17 mouse cellular contexts compared by ENCODE assay signal in the genomic region with DNA sequence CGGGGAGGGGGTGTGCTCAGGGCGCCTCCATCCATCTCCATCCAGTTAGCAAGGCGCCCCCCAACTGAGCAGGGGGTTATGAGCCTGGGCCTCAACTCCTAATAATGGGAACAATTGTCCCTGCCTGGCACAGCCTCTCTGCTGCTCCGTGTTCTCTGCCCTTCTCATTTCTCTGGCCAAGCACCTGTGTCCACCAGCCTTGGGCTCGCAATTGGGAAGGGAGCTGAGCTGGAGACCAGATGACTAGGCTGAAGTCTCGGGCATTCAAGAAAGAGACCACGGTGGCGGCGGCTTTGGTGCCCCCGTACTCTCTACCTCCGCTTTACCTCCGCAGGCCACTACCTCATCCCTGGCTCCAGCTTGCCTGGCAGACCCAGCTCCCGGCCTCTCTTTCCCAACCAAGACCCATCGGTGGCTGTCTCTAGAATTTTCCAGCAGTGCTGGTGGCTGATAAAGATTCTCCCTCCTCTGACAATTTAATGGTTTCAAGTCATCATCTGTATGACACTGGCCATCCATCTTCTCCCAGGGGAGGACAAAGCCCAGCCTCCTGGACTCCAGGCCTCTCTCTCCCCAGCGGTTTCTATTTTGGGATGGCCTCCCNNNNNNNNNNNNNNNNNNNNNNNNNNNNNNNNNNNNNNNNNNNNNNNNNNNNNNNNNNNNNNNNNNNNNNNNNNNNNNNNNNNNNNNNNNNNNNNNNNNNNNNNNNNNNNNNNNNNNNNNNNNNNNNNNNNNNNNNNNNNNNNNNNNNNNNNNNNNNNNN. TPM values are rescaled to one million over a fixed set of nuclear protein-coding genes. Genes with fewer than 3 reads are reported as not detected.
DNase-seq lines count a peak whose midpoint lies in the region; ATAC-seq lines count a peak whose summit lies in the region.
"Had no signal": no experiment of that assay in that cellular context is flagged by ENCODE, and none has a peak within 500 bp of the region (broad histone marks: within the 10 kb centered on the region; RNA-seq: fewer than 3 reads in every experiment).

No protein-coding gene starts in this region.

- H3K27ac ChIP-seq in heart, embryonic 13.5 days (replicated peaks) = no peak overlapping the region
- peak overlapping the region; percentile 68 for H3K27ac ChIP-seq in hindbrain, embryonic 10.5 days
- no peak overlapping the region for H3K27ac ChIP-seq in limb, embryonic 12.5 days
- no peak overlapping the region for H3K27ac ChIP-seq in midbrain, embryonic 15.5 days
- H3K27ac ChIP-seq: embryonic facial prominence, embryonic 13.5 days; left cerebral cortex, adult 2 months; midbrain, embryonic 12.5 days had no signal

- H3K4me2 ChIP-seq in heart, embryonic 13.5 days = no peak overlapping the region
- H3K4me2 ChIP-seq in limb, embryonic 12.5 days = no peak overlapping the region
- H3K4me2 ChIP-seq in midbrain, embryonic 15.5 days = no peak overlapping the region
- H3K4me2 ChIP-seq: embryonic facial prominence, embryonic 13.5 days; midbrain, embryonic 12.5 days had no signal

- H3K9me3 ChIP-seq in heart, embryonic 13.5 days = peaks cover 10% of the 10 kb centered on the region
- H3K9me3 ChIP-seq in hindbrain, embryonic 10.5 days = peaks cover 8% of the 10 kb centered on the region
- peaks cover 10% of the 10 kb centered on the region; the same call in 1 of the 2 replicates for H3K9me3 ChIP-seq in limb, embryonic 12.5 days
- H3K9me3 ChIP-seq in midbrain, embryonic 15.5 days = no peaks in the 10 kb centered on the region

- H3K27me3 ChIP-seq in heart, embryonic 13.5 days (replicated peaks) = peaks cover 99% of the 10 kb centered on the region
- peaks cover 100% of the 10 kb centered on the region for H3K27me3 ChIP-seq in hindbrain, embryonic 10.5 days (ENCODE audit: insufficient read depth, poor library complexity, severe bottlenecking)
- H3K27me3 ChIP-seq in limb, embryonic 12.5 days = peaks cover 99% of the 10 kb centered on the region
- peaks cover 86% of the 10 kb centered on the region for H3K27me3 ChIP-seq in midbrain, embryonic 15.5 days (replicated peaks)

- 0 out of 2 replicates have a peak overlapping the region, but pooled peaks have one; percentile 8 for H3K4me3 ChIP-seq in heart, embryonic 13.5 days
- H3K4me3 ChIP-seq in hindbrain, embryonic 10.5 days = peak overlapping the region; percentile 34
- 0 out of 2 replicates have a peak overlapping the region, but pooled peaks have one; percentile 6 for H3K4me3 ChIP-seq in limb, embryonic 12.5 days (replicated peaks)
- no peak overlapping the region for H3K4me3 ChIP-seq in midbrain, embryonic 15.5 days
- H3K4me3 ChIP-seq: embryonic facial prominence, embryonic 13.5 days; left cerebral cortex, adult 2 months; midbrain, embryonic 12.5 days had no signal

- intact Hi-C loops in heart, postnatal 36 days (cut with DNase I) = no loop called here

- ATAC-seq in heart, embryonic 13.5 days (ENCODE audit: extremely low read depth, insufficient number of reproducible peaks, low FRiP score, low TSS enrichment) = no peak
- ATAC-seq in limb, embryonic 12.5 days (ENCODE audit: insufficient number of reproducible peaks, insufficient read depth, low FRiP score, low TSS enrichment, low read depth) = no peak
- ATAC-seq in midbrain, embryonic 15.5 days (replicated peaks) = no peak
- ATAC-seq: forebrain, embryonic 14.5 days had no signal

- no peak overlapping the region for H3K9ac ChIP-seq in heart, embryonic 13.5 days
- no peak overlapping the region for H3K9ac ChIP-seq in limb, embryonic 12.5 days (replicated peaks)
- no peak overlapping the region for H3K9ac ChIP-seq in midbrain, embryonic 15.5 days
- H3K9ac ChIP-seq: embryonic facial prominence, embryonic 13.5 days; midbrain, embryonic 12.5 days had no signal

- no peak for DNase-seq in heart, postnatal 36 days
- DNase-seq in embryo, embryonic 10 days (ENCODE audit: low spot score) = peak; percentile 49
- peak; percentile 51 for DNase-seq in hindbrain, embryonic 10.5 days (ENCODE audit: low spot score)
- no peak for DNase-seq in lung, adult 18-20 months
- no peak for DNase-seq in layer of hippocampus, adult 18-20 months (ENCODE audit: low spot score in 2 of 2)
- DNase-seq: cerebellum, adult 9-11 months; gastrocnemius, postnatal 36 days; kidney, postnatal 14 days; right cerebral cortex, postnatal 25 days; thymus, postnatal 36 days had no signal

- H3K4me1 ChIP-seq in heart, embryonic 13.5 days = peaks cover 24% of the 10 kb centered on the region
- H3K4me1 ChIP-seq in hindbrain, embryonic 10.5 days (replicated peaks) = peaks cover 48% of the 10 kb centered on the region
- peaks cover 28% of the 10 kb centered on the region for H3K4me1 ChIP-seq in limb, embryonic 12.5 days (replicated peaks)
- H3K4me1 ChIP-seq in midbrain, embryonic 15.5 days = peaks cover 19% of the 10 kb centered on the region

- H3K36me3 ChIP-seq in heart, embryonic 13.5 days = no peaks in the 10 kb centered on the region
- H3K36me3 ChIP-seq in hindbrain, embryonic 10.5 days = no peaks in the 10 kb centered on the region
- H3K36me3 ChIP-seq in limb, embryonic 12.5 days = no peaks in the 10 kb centered on the region
- H3K36me3 ChIP-seq in midbrain, embryonic 15.5 days (replicated peaks) = no peaks in the 10 kb centered on the region
- H3K36me3 ChIP-seq: embryonic facial prominence, embryonic 13.5 days; midbrain, embryonic 12.5 days had no signal

- WGBS in heart, embryonic 13.5 days = 3% methylated on average over 15 of the region's 15 CpGs
- WGBS in hindbrain, embryonic 10.5 days = under 1% methylated on average over 15 of the region's 15 CpGs
- under 1% methylated on average over 15 of the region's 15 CpGs for WGBS in limb, embryonic 12.5 days
- 3% methylated on average over 15 of the region's 15 CpGs for WGBS in midbrain, embryonic 15.5 days

RNA-seq across cellular contexts. Expression of gene Tmem33, which starts 32.5 kb away (rescaled TPM):
- 48.5 and 60.0 TPM in 2 replicates for polyA plus RNA-seq in heart, embryonic 13.5 days (2015; fragmentation: Nextera tagmentation; extraction: Ambion mirVana)
- total RNA-seq in heart, postnatal 36 days (2021) = 10 to 100 TPM; 43.2 to 52.8 TPM
- 118 and 120 TPM in 2 replicates for polyA plus RNA-seq in hindbrain, embryonic 10.5 days (2016; fragmentation: Nextera tagmentation; extraction: Ambion mirVana)
- 77.4 and 80.3 TPM in 2 replicates for polyA plus RNA-seq in limb, embryonic 12.5 days (2016; fragmentation: Nextera tagmentation; extraction: Ambion mirVana)
- 10 to 100 TPM; 94.7 to 97.3 TPM for total RNA-seq in layer of hippocampus, adult 18-20 months (2021)
- 66.9 and 71.9 TPM in 2 replicates for polyA plus RNA-seq in midbrain, embryonic 15.5 days (2015; fragmentation: Nextera tagmentation; extraction: Ambion mirVana)

Comparison
In these comparisons a context has a peak if more than half of its experiments do, and no peak if none do; other contexts are left out.
1. DNase-seq: peak in embryo, embryonic 10 days (single experiment) and hindbrain, embryonic 10.5 days (single experiment); none in heart, postnatal 36 days (0 of 2), lung, adult 18-20 months (0 of 2) and layer of hippocampus, adult 18-20 months (0 of 2).